Mouse (Mus musculus): Measurements from ENCODE around the gene Ap1g2. TPM values are rescaled to one million over a fixed set of nuclear protein-coding genes. Genes with fewer than 3 reads are reported as not detected.

Gene Ap1g2
- total and polyA plus RNA-seq, 3 experiments = 12.6 to 47.9 TPM; not detected in 1

- Histone ChIP-seq H3K9me3 (replicated peaks; ENCODE audit: insufficient read depth, low read length) (no peaks in the 10 kb centered on the region), H3K9ac (ENCODE audit: control insufficient read depth, low read depth, low read length, poor library complexity, severe bottlenecking) (no peak overlapping the region), H3K4me3 (ENCODE audit: control insufficient read depth in 1 of 2, insufficient read depth in 1 of 2, low read depth in 2 of 2, low read length in 2 of 2) (no peak overlapping the region), H3K27ac (ENCODE audit: control insufficient read depth, low read depth, low read length) (no peak overlapping the region), H3K79me2 (ENCODE audit: control insufficient read depth, insufficient read depth, low read length, poor library complexity) (peaks cover 7% of the 10 kb centered on the region), H3K4me1 (ENCODE audit: control insufficient read depth in 1 of 2, insufficient read depth in 2 of 2, low read length in 2 of 2) (peaks cover 0 to 7% of the 10 kb centered on the region in 2 experiments; a peak in 3 of 4 replicates), H3K36me3 (ENCODE audit: control insufficient read depth in 1 of 2, insufficient read depth in 2 of 2, low read length in 2 of 2) (no peaks in the 10 kb centered on the region; a peak in 1 of 4 replicates), H3K27me3 (ENCODE audit: control insufficient read depth in 1 of 2, insufficient read depth in 2 of 2, low read length in 2 of 2) (no peaks in the 10 kb centered on the region)
- peak; percentile 66 for DNase-seq (ENCODE audit: low read depth, low spot score)
- TF ChIP-seq EP300 (IDR thresholded peaks at IDR 0.05; ENCODE audit: low read depth in 1 of 2, low read length in 2 of 2) (no peak), ZKSCAN1 (IDR thresholded peaks at IDR 0.05; ENCODE audit: low read depth, low read length) (no peak), MAFK (IDR thresholded peaks at IDR 0.05; ENCODE audit: borderline replicate concordance, low read depth, low read length) (no peak), MXI1 (IDR thresholded peaks at IDR 0.05; ENCODE audit: low read depth, low read length) (no peak), POLR2AphosphoS5 (IDR thresholded peaks at IDR 0.05; ENCODE audit: borderline replicate concordance, low read depth, low read length) (no peak), MAX (IDR thresholded peaks at IDR 0.05; ENCODE audit: low read length) (no peak), MEF2A (IDR thresholded peaks at IDR 0.05; ENCODE audit: extremely low read depth, insufficient replicate concordance, low read depth, low read length, poor library complexity, severe bottlenecking) (no peak), E2F4 (IDR thresholded peaks at IDR 0.05; ENCODE audit: borderline replicate concordance, low read depth, low read length) (no peak), ZMIZ1 (IDR thresholded peaks at IDR 0.05; ENCODE audit: low read depth, low read length) (no peak), MYC (IDR thresholded peaks at IDR 0.05; ENCODE audit: low read depth, low read length) (no peak), POLR2AphosphoS2 (IDR thresholded peaks at IDR 0.05; ENCODE audit: low read length) (no peak), KAT2A (conservative IDR thresholded peaks at IDR 0.05; ENCODE audit: low read depth, low read length) (no peak), NELFE (IDR thresholded peaks at IDR 0.05; ENCODE audit: low read depth, low read length) (no peak), CHD1 (IDR thresholded peaks at IDR 0.05; ENCODE audit: low read depth, low read length) (no peak), BHLHE40 (IDR thresholded peaks at IDR 0.05; ENCODE audit: borderline replicate concordance, low read depth, low read length) (no peak), JUND (IDR thresholded peaks at IDR 0.05; ENCODE audit: low read depth, low read length) (no peak), TCF12 (IDR thresholded peaks at IDR 0.05; ENCODE audit: low read depth, low read length) (no peak), ZNF384 (IDR thresholded peaks at IDR 0.05; ENCODE audit: low read depth, low read length) (no peak), NRF1 (IDR thresholded peaks at IDR 0.05; ENCODE audit: insufficient read depth, low read depth, low read length, poor library complexity, severe bottlenecking) (no peak), POLR2A (IDR thresholded peaks at IDR 0.05; ENCODE audit: control insufficient read depth in 1 of 2, insufficient read depth in 1 of 2, low read depth in 1 of 2, low read length in 2 of 2, poor library complexity in 1 of 2) (no peak), ZC3H11A (IDR thresholded peaks at IDR 0.05; ENCODE audit: low read depth, low read length) (peak; percentile 30; the same call in 1 of the 2 replicates), CTCF (IDR thresholded peaks at IDR 0.05 in 2 of 3, conservative IDR thresholded peaks at IDR 0.05 in 1 of 3; ENCODE audit: control insufficient read depth in 1 of 3, insufficient read depth in 1 of 3, low read depth in 2 of 3, low read length in 3 of 3, poor library complexity in 1 of 3, severe bottlenecking in 1 of 3) (peak; percentile 49 to 74 (median 68)), SIN3A (IDR thresholded peaks at IDR 0.05; ENCODE audit: low read length) (peak; percentile 26; the same call in 1 of the 2 replicates), GATA1 (IDR thresholded peaks at IDR 0.05; ENCODE audit: low read depth, low read length) (no peak), RCOR1 (IDR thresholded peaks at IDR 0.05; ENCODE audit: low read depth, low read length) (no peak), HCFC1 (IDR thresholded peaks at IDR 0.05; ENCODE audit: low read depth, low read length) (0 out of 2 replicates have a peak, but pooled peaks have one; percentile 22), TBP (IDR thresholded peaks at IDR 0.05; ENCODE audit: low read depth, low read length) (no peak), ELF1 (IDR thresholded peaks at IDR 0.05; ENCODE audit: low read depth, low read length) (no peak), SMC3 (IDR thresholded peaks at IDR 0.05; ENCODE audit: low read depth, low read length) (peak; percentile 55), USF1 (IDR thresholded peaks at IDR 0.05; ENCODE audit: low read depth, low read length) (no peak), USF2 (IDR thresholded peaks at IDR 0.05; ENCODE audit: borderline replicate concordance in 1 of 2, insufficient read depth in 1 of 2, low read depth in 1 of 2, low read length in 2 of 2) (no peak), UBTF (IDR thresholded peaks at IDR 0.05; ENCODE audit: borderline replicate concordance, insufficient read depth, low read depth, low read length) (no peak), MAZ (IDR thresholded peaks at IDR 0.05; ENCODE audit: low read depth, low read length) (0 out of 2 replicates have a peak, but pooled peaks have one; percentile 21), TAL1 (IDR thresholded peaks at IDR 0.05; ENCODE audit: low read length) (no peak), RAD21 (IDR thresholded peaks at IDR 0.05; ENCODE audit: low read depth, low read length) (peak; percentile 66), ETS1 (IDR thresholded peaks at IDR 0.05; ENCODE audit: low read depth, low read length) (no peak), MYB (IDR thresholded peaks at IDR 0.05; ENCODE audit: low read depth, low read length) (no peak), GABPA (IDR thresholded peaks at IDR 0.05; ENCODE audit: low read depth, low read length) (no peak)
Measured at GRCm38 (mm10) chr14:55098067-55098466, 8.3 kb downstream of the Ap1g2 start.
